Mouse (Mus musculus): ENCODE measurements around the gene Dstn. TPM values are rescaled to one million over a fixed set of nuclear protein-coding genes. Genes with fewer than 3 reads are reported as not detected.
A peak's percentile ranks its signal among the peaks of the same experiment; 100 is the strongest.

Dstn gene
- polyA plus RNA-seq, 1 experiment from 2014 or later: 426 TPM

DNA sequence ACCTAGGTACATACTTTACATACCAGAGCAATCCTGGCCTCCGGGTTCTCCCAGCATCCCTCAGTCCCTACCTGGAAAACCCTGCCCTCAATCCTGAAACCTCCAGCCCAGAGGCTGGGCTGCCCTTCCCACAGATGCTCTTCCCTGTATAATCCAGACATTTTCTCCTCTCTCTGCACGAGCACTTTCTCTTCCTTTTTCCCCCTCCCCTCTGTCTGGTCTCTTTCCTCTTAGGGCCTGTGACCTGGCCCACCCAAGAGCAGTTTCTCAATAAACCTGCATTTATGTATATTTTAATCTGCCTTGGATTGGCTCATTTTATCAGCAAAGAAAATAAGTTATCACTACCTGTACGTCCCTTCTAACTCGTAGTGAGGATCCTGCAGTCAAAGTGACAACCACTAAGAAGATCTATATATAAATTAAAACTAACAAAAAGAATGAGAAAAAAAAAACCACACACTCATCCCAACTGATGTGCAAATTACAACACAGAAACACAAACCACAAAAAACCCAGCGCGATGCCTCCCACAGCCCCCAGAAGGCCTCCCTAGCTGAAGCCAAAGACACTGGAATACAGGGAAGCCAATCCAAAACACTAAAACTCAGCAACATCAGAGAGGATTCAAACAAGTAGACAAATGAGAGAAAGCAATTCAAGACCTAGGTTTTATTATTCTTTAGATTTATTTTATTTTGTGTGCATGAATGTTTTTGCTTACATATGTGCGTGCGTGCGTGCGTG is 23.6 kb upstream of the Dstn start:
- no peak for ATAC-seq (replicated peaks)
- no peaks in the 10 kb centered on the region for H3K9me3 ChIP-seq
- H3K27me3 ChIP-seq: no peaks in the 10 kb centered on the region
- no peak overlapping the region for H3K27ac ChIP-seq (replicated peaks)
- H3K4me2 ChIP-seq (replicated peaks): no peak overlapping the region
- no peaks in the 10 kb centered on the region for H3K36me3 ChIP-seq
- no peak overlapping the region for H3K9ac ChIP-seq (replicated peaks)
- WGBS: 89% methylated on average over 10 of the region's 10 CpGs
- no peaks in the 10 kb centered on the region for H3K4me1 ChIP-seq
- H3K4me3 ChIP-seq: no peak overlapping the region

DNA sequence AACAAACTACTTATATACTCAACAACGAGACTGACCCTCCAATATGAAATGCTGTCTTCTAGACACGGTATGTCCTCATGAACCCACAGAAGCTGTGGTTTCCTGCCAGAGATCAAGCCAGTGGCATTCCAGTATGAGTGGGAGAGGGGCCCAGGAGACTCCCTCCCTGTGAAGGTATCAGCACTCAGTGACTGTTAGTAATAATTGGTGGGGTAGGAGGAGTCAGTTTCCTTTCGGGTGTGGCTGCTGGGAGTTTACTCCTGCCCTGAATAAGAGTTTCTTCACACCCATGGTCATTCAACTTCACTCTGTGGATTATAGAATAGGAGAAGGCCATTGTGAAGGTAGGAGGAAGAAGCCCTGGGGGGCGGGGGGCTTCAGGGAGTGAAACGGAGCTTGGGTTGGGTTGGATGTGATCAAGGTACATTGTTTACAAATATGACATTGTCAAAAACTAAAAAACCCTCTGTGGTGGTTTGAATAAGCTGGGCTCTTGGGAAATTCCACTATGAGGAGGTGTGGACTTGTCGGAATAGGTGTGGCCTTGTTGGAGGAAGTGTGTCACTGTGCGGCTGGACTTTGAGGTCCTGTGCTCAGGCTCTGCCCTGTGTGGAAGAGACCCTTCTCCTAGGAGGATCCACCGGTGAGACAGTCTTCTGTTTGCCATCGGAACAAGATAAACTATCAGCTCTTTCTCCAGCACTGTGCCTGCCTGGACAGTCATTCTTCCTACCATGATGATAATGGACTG is 15.5 kb upstream of the Dstn start:
- ATAC-seq (replicated peaks): no peak
- Histone ChIP-seq H3K27me3 (no peaks in the 10 kb centered on the region), H3K4me1 (no peaks in the 10 kb centered on the region), H3K4me2 (replicated peaks) (no peak overlapping the region), H3K9me3 (no peaks in the 10 kb centered on the region), H3K27ac (replicated peaks) (no peak overlapping the region), H3K4me3 (no peak overlapping the region), H3K36me3 (no peaks in the 10 kb centered on the region), H3K9ac (replicated peaks) (no peak overlapping the region)
- 87% methylated on average over 9 of the region's 9 CpGs for WGBS

DNA sequence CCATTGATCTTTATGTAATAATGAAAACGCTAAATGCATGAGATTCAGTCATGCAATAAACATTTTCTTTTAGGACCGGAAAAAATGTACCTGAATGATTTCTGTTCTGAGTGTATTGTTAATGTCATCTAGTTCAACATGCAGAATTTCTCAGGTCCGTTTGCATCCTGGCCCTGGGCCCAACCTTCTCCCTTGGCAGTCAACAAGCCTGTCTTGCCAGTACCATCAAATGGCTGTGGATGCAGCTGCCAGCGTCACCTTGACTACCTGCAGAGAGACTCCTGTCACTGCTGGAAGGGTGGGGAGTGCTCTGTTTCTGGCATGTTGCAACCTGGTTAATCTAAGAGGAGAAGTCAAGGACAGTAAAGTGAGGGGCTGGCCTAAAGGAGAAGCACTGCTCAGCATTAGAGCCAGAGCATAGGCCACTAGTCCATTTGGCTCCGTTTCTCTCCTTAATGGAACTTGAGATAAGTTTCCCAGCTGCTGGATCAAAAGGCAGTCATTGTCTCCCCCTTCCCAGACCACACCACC is 14.2 kb upstream of the Dstn start:
- no peaks in the 10 kb centered on the region for H3K27me3 ChIP-seq
- H3K4me1 ChIP-seq: no peaks in the 10 kb centered on the region

DNA sequence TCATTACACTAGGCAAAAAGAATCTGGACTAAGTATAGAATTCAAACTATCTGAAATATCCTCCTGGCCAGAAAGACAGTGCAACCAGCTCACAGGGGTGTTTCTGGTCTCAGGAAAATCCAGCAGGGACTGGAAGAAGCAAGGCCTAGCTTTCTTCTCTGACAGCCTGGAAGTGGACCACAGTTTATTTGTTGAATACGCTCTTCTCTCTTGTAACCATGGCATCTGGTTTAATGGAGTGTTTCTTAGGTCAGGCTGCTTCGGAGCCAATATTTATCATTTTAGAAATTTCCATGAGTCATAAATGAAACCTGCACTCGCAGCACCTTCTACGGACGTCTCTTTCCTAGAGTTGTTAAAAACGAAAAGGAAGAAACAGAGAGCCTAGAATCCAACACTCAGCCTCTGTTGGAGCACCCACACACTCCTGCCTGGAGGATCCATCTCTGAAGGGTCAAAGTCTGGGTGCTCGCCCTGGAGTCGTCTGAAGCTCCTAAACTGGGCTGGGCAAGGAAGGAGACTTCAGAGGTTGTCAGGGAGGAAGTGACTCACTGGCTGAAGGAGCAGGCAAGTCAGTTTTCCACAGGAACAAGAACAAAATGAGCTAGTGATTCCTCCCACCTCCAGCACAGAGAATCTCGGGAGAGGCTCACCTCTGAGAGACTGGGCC is 11.6 kb upstream of the Dstn start:
- H3K36me3 ChIP-seq: no peaks in the 10 kb centered on the region
- no peaks in the 10 kb centered on the region for H3K27me3 ChIP-seq
- no peak for ATAC-seq (replicated peaks)
- no peak overlapping the region for H3K9ac ChIP-seq (replicated peaks)
- no peaks in the 10 kb centered on the region for H3K9me3 ChIP-seq
- 84% methylated on average over 9 of the region's 9 CpGs for WGBS
- no peak overlapping the region for H3K4me3 ChIP-seq
- H3K27ac ChIP-seq (replicated peaks): no peak overlapping the region
- H3K4me2 ChIP-seq (replicated peaks): no peak overlapping the region
- H3K4me1 ChIP-seq: no peaks in the 10 kb centered on the region

More for the DNA sequence above, 14.2 kb upstream of the Dstn start:
- H3K27ac ChIP-seq (replicated peaks): no peak overlapping the region
- H3K9me3 ChIP-seq: no peaks in the 10 kb centered on the region
- no peak overlapping the region for H3K4me3 ChIP-seq
- ATAC-seq (replicated peaks): no peak
- 69% methylated on average over 5 of the region's 5 CpGs for WGBS
- H3K36me3 ChIP-seq: no peaks in the 10 kb centered on the region
- H3K4me2 ChIP-seq (replicated peaks): no peak overlapping the region
- no peak overlapping the region for H3K9ac ChIP-seq (replicated peaks)

DNA sequence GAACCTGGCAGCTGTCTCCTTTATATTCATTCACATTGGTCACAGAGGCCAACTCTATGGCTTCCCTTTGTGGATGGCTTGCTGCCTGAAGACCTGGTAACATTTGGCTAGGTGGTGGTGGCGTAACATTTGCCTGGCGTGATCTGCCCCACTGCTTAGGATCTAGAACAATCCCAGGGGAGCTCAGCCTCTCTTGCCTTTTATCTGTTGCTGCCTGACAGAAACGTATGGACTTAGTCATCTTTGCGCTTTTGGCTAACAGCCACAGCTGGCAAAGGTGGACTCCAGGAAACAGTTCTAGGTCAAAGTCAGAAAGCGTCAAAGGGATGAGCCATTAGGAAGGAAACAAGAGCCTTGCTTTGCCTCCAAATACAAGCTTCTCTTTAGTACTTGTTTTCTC is 10.2 kb upstream of the Dstn start:
- Histone ChIP-seq H3K27ac (replicated peaks) (no peak overlapping the region), H3K4me3 (no peak overlapping the region), H3K9ac (replicated peaks) (no peak overlapping the region), H3K9me3 (no peaks in the 10 kb centered on the region), H3K36me3 (no peaks in the 10 kb centered on the region), H3K4me2 (replicated peaks) (no peak overlapping the region), H3K4me1 (no peaks in the 10 kb centered on the region), H3K27me3 (no peaks in the 10 kb centered on the region)
- 84% methylated on average over 5 of the region's 5 CpGs for WGBS
- ATAC-seq (replicated peaks): no peak

DNA sequence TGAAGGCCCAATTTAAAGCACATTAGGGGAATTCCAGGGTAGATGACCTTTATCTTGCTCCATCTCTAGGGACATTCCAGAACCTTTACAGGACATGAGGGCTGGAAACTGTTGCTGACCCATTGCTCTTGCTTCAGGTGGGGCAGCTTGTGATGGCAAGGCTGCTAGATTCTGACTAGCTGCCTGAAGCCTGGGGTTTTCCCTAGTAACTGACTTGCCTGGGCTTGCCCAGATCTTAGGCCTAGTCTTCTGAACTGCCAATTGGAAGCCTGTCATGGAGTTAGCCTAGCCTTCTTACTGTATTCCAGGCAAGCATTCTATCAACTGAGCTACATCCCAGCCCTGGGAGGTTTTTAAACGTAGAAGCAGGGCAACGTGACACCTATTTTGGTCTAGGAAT is 5.9 kb upstream of the Dstn start:
- H3K4me1 ChIP-seq: 0 out of 2 replicates have a peak, but pooled peaks cover 5% of the 10 kb centered on the region
- no peak overlapping the region for H3K27ac ChIP-seq (replicated peaks)
- ATAC-seq (replicated peaks): no peak
- no peak overlapping the region for H3K4me2 ChIP-seq (replicated peaks)
- 89% methylated on average over 2 of the region's 2 CpGs for WGBS
- no peaks in the 10 kb centered on the region for H3K27me3 ChIP-seq
- H3K9ac ChIP-seq (replicated peaks): no peak overlapping the region
- H3K9me3 ChIP-seq: no peaks in the 10 kb centered on the region
- no peaks in the 10 kb centered on the region for H3K36me3 ChIP-seq
- no peak overlapping the region for H3K4me3 ChIP-seq

DNA sequence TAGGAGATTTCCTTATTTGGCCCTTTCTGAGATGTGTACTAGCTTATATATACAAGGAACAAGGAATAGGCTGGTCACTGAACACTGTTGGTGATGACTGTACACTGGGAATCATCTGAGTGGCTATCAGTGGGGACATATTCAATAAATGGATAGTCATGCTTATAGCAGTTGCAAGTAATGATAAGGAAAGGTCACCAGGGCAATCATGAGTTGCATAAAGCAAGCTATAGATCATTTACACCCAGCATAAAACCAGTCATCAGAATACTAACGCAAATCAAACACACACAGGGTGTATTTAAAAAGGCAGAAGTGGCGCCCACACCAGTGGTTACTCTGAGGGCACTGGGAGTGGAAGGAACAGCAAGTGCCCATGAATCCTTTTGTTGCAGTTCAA is 2.9 kb upstream of the Dstn start:
- 93% methylated on average over 2 of the region's 2 CpGs for WGBS

DNA sequence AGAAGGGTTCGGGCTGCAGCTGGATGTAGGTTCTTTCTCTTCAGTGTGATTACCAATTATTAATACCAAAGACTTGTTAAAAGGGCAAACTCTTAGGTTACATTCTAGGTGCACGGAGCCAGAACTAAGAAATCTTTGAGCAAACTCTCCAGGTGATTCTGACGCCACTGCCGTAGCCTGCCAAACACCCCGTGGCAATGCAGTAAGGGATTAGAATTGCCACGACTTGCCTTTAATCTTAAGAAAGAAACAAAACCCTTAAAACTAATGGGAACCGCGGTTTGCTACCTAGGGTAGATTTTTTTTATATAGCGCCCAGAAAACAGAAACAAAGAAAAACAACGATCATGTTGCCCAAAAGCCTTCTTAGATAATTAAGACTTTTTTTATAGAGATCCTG is 899 bp upstream of the Dstn start:
- Histone ChIP-seq H3K4me3 (peak overlapping the region; percentile 69), H3K9me3 (no peaks in the 10 kb centered on the region), H3K27me3 (no peaks in the 10 kb centered on the region), H3K36me3 (no peaks in the 10 kb centered on the region), H3K4me1 (peaks cover 35% of the 10 kb centered on the region), H3K9ac (replicated peaks) (peak overlapping the region; percentile 93), H3K27ac (replicated peaks) (peak overlapping the region; percentile 97), H3K4me2 (replicated peaks) (peak overlapping the region; percentile 76)
- 5% methylated on average over 10 of the region's 10 CpGs for WGBS
- no peak for ATAC-seq (replicated peaks)

More for the DNA sequence above, 2.9 kb upstream of the Dstn start:
- no peaks in the 10 kb centered on the region for H3K27me3 ChIP-seq
- no peak overlapping the region for H3K27ac ChIP-seq (replicated peaks)
- H3K36me3 ChIP-seq: no peaks in the 10 kb centered on the region
- no peak overlapping the region for H3K9ac ChIP-seq (replicated peaks)
- no peak overlapping the region for H3K4me3 ChIP-seq
- no peak for ATAC-seq (replicated peaks)
- no peak overlapping the region for H3K4me2 ChIP-seq (replicated peaks)
- peaks cover 17% of the 10 kb centered on the region for H3K4me1 ChIP-seq
- H3K9me3 ChIP-seq: no peaks in the 10 kb centered on the region

DNA sequence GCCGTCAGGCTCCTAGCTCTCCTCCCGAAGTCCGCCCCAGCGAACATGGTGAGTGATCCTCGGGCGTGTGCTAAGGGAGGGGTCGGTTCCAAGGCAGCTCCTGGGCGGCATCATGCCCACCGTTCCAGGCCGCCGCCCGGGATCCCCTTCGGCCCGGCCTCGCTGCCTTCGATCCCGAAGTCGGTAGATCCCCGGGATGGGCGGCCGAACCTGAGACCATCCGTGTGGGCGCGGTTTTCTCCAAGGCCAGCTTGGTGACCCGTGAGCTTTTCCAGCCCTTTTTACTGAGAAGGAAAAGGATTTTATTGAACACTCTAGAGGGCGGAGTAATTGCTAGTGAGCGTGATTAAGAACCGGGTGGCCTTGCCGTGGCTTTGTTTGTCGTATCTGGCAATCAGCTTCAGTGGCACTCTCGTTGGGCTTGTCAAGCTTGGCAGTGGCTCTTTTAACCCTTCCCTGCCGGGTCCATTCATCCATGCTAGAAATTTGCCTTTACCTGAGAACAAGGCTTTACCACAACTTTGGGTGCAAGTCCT is 548 bp downstream of the Dstn start:
- Histone ChIP-seq H3K4me1 (peaks cover 40% of the 10 kb centered on the region), H3K36me3 (no peaks in the 10 kb centered on the region), H3K27ac (replicated peaks) (peak overlapping the region; percentile 97), H3K4me2 (replicated peaks) (peak overlapping the region; percentile 76), H3K9ac (replicated peaks) (peak overlapping the region; percentile 93), H3K9me3 (no peaks in the 10 kb centered on the region), H3K27me3 (no peaks in the 10 kb centered on the region), H3K4me3 (peak overlapping the region; percentile 69)
- ATAC-seq (replicated peaks): peak; percentile 72
- WGBS: under 1% methylated on average over 32 of the region's 32 CpGs

DNA sequence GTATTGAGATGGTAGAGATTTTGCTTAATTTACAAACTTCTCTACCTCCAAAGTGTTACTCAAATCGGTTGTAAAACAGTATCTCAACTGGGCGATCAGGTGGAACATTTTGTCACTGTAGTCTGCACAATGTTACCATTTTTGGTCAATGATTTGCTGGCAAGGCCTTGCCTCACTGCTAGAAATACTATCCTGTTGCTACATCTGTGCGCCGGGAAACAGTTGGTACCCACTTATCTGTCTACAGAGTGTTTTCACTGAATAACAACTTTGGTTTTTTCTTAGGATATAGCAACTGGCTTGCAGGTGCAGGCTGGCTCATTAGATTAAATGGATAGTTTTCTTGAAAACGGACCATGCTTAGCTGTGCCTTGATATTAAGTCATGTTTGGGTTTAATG is 1.1 kb downstream of the Dstn start:
- Histone ChIP-seq H3K27ac (replicated peaks) (peak overlapping the region; percentile 97), H3K9me3 (no peaks in the 10 kb centered on the region), H3K9ac (replicated peaks) (peak overlapping the region; percentile 93), H3K4me2 (replicated peaks) (peak overlapping the region; percentile 76), H3K36me3 (no peaks in the 10 kb centered on the region), H3K4me3 (peak overlapping the region; percentile 69), H3K4me1 (peaks cover 46% of the 10 kb centered on the region), H3K27me3 (no peaks in the 10 kb centered on the region)
- 3% methylated on average over 5 of the region's 5 CpGs for WGBS
- no peak for ATAC-seq (replicated peaks)

DNA sequence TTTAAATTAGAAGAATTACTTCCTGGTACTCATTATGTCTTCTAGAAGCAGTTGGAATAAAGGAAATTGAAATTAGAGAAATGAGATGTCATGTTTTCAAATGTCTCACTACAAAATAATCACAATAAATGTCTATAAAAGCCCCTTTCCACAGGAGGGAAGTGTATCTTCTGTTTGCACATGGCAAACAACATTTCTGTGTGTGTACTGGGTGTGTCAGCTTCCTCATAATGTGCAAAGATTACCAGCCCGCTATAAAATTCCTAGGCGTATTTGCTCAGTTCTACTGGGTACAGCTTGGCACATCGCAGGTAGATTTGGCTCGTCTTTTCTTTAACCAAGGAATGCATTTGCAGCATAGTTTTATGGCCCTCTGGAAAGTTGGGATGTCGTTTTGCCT is 2.5 kb downstream of the Dstn start:
- H3K27ac ChIP-seq (replicated peaks): no peak overlapping the region
- no peak for ATAC-seq (replicated peaks)
- H3K9ac ChIP-seq (replicated peaks): no peak overlapping the region
- no peaks in the 10 kb centered on the region for H3K9me3 ChIP-seq
- 78% methylated on average over 5 of the region's 5 CpGs for WGBS
- H3K4me2 ChIP-seq (replicated peaks): no peak overlapping the region; the same call in 1 of the 2 replicates
- no peaks in the 10 kb centered on the region for H3K36me3 ChIP-seq
- H3K27me3 ChIP-seq: no peaks in the 10 kb centered on the region
- H3K4me3 ChIP-seq: no peak overlapping the region
- peaks cover 46% of the 10 kb centered on the region for H3K4me1 ChIP-seq
